Mouse (Mus musculus) skeletal muscle tissue, adult 2 months (tissue): ENCODE measurements at regions not wholly inside any gene's neighbourhood (a gene's known extent, or its start where the extent isn't known, plus 50 kb on each side); places are given as distances from the start of the nearest gene placed in this dataset.

Experiments
- DNase-seq: peaks from one replicate; pipeline ENCODE4 v3.0.0-alpha.2; 2012; ENCODE audit warnings: low read depth, low spot score

DNA sequence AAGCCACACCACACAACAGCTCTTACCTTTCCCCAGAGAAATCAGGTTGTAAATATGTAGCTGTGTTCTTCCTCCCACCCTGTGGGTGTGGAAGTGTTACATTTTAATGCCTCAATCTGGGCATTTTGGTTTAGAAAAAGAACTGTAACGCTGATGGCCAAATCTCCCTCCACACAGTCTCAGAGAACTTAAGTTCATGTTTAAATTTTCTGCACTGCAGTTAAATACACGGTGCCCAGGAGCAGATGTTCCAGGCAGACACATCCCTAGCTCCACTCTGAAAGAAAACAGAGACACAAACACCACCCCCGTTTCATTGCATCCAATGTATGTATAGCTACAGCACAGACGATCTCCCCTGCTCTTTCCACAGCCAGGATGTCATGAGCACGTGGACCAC, 206.1 kb downstream of the Tle3 start:
- no peak for DNase-seq

DNA sequence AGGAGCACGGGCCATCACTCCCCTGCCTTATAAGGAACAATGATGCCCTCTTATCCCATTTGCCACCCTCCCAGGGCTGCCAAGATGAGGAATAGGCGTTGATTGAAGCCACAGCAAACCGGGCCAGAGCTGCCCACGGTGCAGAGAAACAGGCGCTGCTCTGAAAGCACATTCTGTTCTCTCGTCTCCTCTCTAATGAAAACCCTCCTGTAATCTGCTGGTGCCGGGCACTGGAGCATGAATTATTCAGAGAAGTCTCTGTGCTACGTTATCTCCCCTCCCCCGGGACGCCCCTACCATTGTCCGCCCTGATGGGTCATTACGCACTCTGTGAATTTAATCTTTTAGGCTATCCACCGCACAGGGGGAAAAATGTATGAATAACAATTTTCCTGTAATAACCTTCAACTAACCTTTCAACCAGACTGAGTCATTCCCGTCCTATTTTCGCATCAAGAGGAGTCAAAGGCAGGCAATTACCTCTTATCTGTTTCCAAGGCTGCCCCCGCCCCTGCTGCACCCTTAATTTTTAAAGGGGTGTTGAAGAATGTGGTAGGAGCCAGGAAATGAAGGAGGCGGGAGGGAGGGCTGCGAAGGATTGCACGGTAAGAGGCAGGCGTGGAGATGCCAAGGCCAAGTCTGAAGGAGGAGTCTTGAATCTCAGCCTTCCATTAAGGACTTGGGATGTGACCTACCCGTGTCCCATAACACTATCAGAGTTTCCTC, 201.6 kb downstream of the Tle3 start:
- DNase-seq: no peak

DNA sequence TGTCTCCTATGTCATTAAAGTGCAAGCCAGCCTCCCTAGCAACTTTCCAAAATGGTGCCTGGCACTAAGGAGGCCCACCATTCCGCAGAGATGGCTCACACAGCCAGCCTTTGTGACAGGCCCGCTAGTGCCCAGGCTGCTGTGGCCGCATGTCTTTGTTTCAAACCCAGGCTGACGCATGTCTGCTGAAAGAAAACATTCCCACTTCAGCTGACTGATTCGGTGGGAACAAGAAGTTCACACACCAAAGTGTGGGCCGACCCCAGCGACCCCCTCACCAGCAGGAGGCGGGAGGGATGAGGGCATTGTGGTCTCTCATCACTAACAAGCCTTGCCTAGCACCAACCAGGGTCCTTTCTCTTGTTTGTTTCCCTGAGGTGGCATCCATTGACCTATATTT, 190.9 kb downstream of the Tle3 start:
- no peak for DNase-seq

DNA sequence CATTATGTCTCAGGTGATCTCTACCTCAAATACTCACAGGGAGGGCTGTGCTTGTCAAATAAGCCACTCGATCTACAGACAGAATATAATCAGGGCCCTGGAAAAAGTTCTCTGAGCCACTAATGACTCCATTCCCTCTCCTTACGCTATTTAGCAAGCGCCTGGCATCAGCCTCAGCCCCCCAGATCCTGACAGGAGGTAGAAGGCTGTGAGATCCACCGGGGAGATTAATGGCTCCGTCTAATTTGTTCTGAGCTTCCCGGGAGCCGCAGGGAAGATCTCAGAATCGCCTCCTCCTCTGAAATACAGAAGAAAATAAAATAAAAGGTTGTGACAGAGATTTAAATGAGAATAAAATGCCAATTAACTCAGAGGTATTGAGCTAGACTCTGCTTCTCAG, 189.4 kb downstream of the Tle3 start:
- no peak for DNase-seq

DNA sequence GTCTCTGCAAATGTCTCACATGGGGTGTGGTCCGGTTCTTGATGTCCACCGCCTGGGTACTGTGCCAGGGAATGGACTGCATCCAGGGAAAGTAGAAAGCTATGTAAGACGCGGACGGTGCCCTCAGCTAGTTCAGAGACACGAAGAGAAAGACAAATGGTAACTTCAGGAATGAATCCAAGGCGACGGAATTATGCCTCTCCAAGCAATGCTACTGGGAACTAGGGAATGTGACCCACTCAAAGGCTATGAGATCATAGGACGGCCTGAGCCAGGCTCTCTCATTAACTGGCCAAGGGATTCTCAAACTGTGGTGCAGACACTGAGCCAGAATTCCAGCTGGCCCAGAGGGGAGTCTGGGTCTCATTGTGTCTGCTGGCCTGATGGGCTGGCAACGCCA, 186.5 kb downstream of the Tle3 start:
- DNase-seq: peak; percentile 61

DNA sequence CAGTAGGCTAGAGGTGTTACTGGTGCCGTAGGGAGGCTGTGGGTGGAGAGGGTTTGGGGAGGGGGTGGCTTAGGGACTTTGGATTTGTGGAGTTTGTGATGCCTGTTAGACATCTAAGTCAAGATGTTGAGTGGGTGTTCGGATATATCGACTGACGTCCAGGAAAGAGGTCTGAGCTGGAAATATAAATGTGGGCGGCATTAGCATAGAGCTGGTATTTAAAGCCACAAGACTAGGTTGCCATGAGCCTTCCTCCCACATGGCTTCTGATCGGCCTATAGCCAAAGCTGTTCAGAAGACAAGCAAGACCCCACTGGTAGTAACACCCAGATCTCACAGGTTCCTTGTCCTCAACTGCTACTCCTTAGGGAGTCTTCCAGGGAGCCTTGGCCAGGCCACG, 184.9 kb downstream of the Tle3 start:
- DNase-seq: no peak

DNA sequence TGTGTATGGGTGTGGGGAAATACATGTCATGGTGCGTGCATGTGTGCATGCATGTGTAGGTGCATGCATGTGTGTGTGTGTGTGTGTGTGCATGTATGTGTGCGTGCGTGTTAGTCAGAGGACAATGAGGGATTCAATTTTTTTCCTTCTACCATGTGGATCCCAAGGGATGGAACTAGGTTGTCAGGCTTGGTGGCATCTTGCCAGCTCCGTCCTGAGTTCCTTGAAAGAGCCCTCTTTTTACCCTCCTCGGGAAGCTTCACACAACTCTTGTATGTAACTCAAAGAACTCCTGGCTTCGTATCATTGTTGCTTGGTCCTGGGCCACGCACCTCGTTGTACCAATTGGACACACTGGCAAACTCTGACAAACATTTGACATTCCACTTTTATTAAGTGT, 183.0 kb downstream of the Tle3 start:
- DNase-seq: no peak

DNA sequence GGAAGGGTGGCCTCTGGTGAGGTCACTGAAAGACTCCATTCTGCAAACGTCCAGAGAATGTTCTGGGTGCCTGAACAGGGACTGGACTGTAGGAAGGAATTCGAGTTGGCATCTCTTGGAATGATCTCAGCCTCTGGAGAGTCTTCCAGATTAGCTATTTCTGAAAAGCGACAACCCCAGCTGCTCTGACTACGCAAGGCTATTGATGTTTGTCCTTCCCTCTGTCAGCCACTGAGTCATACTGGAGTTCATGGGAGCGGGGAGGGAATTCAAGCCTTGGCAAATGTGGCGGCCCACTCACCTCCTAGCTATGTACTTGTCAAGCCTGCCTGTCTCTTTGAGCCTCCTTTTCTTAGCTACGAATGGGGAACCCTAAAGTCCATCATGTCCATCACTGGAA, 182.4 kb downstream of the Tle3 start:
- DNase-seq: peak; percentile 66

DNA sequence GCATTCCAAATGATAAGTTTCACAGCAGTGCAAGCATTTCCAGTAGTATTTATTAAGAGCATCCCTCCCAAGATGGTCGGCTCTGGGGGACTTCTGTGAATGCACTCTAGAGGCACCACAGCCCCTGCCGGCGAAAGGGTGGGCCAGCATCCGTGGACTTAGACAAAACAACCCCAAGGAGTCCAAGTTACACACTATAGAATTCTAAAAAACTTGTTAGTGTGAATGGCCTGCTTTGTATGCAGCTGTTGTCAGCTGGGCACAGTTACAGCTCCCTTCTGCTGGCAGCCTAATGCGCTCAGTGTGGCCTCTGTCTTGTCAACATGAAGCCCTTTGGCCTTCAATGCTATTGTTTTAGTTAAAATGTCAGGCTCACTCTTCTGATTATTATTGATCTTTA, 181.5 kb downstream of the Tle3 start:
- DNase-seq: no peak

DNA sequence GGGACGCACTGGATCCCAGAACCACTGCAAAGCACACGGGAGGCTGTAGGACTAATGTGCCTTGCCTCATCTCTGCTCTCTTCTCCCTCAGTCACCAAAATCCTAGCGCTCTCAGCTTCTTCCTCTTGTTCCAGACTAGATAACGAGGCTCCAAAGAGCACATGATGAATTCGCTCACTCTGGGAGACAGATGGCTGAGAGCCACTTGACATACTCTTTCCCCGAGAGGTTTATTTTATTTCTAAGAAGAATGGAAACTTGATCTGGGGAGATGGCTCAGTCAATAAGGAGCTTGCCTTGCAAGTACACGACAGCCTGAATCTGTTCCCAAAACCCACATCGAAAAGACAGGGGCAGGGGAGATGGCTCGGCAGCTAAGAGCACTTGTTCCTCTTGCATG, 179.2 kb downstream of the Tle3 start:
- no peak for DNase-seq

DNA sequence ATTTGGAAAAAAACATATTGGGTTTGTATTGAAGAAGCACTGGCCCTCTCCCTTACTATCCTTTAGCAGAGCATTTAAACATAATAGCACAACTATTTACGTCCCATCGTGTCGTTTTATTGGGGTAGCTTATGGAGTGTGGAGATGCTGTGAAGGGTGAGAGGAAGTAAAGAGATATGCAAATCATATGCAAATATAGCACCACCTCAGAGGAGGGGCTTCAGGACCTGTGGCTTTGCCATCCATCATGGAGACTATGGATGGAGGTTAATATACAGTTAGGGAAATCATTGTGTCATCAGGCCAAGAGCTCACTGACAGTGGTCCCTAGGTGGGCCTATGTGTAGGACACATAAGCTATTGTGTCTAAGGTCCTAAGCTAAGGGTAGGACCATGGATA, 178.2 kb downstream of the Tle3 start:
- DNase-seq: no peak

DNA sequence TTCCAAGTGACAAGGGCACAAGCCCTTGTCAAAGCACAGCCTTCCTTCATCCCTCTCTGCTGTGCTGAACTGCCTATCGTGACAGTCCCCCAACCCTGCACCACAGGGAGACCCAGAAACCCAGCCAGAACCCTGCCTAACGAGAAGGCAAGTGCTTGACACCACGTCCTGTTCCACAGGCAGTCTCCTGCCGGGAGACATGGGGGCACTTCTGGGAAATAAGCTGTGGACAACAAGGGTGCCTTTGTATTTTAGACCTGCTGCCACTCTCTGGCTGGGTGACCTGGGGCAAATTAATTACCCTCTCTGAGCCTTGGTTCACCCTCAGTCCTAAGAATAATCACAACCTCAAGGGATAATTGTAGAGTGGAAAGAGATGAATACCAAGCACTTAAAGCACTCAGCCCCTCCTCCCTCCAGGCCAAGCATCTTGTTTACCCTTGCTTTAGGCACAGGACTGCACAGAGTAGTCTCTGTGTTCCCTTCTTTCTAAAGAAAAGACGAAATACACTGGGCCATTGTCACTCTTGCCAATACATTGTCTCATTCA, 177.6 kb downstream of the Tle3 start:
- no peak for DNase-seq

DNA sequence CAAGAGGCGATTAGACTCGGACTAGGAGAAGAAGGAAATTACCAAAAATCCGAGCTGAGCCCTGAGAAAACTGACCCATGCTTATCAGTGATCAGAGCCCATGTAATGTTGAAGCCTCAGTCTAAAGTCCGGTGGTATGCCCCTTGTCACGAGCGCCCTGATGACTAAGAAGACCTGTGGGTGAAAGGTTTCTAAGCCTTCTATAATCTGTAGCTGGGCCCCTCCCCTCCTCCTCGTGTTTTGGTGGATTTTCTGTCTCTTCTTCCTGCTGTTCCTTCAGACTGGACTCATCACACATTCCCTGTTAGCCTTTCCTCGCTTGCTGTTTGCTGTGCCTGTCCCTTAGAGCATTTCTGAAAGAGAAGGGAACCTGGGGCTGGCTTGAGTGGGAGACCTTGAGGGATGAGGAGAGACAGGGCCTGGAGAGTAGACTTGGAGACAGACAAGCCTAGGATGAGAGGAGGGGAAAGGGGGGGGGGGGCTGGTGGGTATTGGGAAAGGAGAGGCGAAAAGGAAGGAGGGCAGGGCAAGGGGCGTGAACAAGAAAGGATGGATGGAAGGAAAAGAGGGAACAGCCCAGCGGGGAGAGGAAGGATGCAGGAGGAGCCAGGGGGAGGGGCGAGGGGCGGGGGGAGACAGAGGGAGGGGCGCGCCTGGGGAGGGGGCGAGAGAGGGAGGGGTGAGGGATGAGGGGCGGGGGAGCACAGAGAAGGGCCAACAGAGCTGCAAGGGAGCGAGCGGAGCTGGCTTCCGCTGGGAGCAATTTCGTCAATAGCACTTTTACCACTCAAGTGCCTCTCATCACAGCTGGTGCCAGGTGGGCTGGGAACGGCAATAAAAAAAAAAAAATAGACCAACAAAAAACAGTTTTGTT, 165.4 kb downstream of the Tle3 start:
- no peak for DNase-seq

DNA sequence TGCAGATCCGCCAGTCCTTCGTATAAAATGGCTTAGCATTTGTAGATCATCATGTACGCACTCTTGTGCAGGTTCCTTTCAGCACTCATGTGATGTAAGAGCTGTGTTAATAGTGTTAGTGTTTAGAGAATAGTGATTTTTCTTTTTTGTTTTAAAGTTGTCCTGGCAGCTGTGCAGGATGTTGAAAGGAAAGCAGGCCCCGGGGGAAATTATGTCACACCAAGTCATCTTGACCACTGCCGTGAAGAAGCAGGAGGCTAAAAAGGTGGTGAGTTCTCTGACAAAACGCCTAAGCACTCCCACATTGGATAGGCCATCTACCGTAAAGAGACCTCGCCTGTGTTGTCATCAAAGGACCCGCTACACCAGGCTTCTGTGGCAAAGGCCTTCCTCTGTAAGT, 161.1 kb downstream of the Tle3 start:
- DNase-seq: peak; percentile 19

DNA sequence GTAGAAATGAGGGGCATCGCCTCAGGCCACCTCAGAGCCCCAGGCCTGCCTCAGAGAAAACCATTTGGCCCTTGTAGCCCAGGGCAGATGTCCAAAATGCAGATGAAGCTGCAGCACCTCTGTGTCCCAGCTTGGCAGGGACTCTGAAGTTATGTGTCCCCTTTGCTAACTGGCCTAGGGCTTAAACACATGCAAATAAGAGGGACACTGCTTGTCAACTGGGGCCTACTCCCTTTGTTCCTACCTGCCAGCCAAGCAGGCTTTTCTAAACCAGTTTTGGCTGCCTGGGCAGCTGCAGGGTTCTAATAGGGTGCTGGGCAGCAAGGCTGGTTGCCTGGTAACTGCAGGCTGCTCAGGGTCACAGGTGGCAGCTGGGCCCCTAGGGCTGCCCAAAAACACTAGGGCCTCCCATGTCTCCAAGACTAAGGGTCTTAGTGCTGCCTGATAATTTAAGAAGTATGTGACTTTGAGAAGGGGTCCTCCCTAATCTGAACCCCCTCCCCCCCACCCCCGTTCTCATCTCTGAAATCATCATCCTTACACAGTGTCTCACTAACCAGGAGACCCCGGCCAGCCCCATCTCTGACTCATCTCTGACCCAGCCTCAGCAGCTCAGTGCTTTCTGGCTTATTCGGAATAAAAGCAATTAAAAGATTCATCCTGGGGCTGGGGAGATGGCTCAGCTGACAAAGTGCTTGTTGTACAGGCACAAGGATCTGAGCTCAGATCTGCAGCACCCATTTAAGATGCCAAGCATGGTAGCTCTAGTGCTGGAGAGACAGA, 158.3 kb downstream of the Tle3 start:
- no peak for DNase-seq

DNA sequence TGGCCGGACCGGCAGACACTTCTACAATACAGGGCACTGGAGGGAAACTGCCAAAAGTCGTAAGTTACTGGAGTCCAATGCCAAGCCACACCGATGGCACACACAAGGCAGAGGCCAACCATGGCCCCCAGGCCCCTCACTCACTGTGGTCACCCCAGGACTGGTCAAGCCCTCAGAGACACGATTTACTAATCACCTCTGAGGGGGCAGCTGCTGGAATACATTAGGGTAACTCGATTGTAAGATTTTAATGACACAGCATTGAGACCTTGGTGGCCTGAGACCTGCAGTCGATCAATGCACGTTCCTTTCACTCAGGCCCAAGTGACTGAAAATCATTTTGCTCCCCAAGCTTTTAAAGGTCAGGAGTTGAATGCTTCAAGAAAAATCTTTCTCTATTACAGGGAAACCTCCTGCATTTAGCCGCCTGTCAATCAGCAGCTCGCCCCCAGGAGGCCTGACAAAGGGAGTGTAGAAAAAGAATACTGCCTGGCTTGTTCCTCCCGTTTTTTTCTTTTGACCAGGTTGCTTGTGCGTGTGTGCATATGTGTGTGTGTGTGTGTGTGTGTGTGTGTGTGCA, 156.2 kb downstream of the Tle3 start:
- DNase-seq: no peak

DNA sequence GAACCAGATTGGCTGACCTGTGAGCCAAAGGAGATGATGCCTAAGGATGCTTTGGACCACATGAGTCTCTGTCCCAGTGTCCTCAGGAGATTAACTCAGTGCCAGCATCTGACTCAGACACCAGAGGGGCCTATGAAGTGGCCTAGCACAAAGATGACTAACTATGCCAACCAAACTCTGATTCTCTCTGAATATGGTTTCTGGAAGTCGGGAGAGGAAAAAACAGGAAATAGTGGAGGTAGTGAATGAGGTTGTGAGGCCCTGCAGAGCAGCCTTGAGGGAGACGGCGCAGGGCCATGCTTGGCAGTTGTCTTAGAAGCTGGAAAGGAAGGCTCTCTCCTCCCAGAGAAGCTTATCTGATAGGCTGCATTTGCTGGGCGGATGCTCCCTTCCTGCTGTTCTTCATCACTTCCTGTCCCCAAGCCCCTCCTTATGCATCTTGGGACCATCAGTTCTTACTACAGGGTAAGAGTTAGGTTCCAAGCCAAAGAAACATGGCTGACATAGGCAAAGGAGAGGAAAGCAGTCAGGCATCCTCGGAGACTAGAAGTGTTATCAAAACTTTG, 155.4 kb downstream of the Tle3 start:
- DNase-seq: no peak

DNA sequence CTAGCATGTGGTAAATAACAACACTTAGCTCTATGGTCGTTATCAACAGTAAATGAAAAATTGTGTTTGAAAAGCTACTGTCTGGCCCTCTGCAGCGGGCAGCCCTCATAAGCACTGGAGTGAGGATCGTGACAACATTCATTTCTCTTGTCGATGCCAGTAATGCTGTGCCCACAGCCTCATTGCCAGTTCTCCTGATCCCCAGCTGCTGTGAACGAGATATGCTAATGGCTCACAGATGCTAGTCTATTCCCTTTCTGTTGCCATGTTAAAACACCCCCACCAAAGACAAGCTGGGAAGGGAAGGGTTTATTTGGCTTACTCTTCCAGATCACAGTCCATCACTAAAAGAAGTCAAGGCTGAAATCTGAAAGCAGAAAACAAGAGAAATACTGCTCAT, 148.0 kb downstream of the Tle3 start:
- no peak for DNase-seq

DNA sequence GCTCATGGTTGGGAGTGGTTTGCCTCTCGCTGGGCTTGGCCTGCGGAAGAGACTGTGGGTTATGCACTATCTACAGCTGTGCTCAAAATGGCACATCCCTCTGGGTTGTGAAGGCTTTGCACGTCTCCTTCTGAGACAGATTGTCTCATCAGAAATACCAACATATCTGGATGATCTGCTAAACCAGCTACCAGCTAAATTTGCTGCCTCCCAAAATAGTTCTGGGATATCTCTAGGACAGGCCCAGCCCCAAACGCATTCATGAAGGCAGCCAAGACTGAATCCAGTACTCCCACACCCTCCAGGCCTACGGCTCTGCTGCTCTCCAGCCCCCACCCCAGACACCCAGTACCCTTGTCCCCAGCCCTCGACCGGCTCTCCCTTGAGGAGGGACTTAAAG, 145.7 kb downstream of the Tle3 start:
- no peak for DNase-seq

DNA sequence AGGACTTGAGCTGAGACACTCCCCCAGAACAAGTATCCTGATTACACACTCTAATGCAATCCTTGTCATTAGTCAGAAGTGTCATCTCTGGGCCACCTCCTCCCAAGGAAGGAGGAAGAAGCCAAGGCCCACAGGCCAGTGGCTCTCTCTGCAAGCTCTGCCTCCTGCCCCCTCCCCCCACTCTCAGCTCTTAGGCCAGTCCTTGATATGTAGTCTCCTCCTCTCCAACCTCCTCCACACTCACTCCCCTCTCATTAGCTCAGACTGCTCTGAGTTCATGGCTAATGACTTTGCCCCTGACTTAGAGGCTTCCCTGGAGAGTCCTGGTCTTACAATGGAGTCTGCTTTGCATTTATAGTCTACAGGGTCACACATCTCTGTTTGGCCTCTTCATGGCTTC, 139.3 kb downstream of the Tle3 start:
- DNase-seq: no peak

DNA sequence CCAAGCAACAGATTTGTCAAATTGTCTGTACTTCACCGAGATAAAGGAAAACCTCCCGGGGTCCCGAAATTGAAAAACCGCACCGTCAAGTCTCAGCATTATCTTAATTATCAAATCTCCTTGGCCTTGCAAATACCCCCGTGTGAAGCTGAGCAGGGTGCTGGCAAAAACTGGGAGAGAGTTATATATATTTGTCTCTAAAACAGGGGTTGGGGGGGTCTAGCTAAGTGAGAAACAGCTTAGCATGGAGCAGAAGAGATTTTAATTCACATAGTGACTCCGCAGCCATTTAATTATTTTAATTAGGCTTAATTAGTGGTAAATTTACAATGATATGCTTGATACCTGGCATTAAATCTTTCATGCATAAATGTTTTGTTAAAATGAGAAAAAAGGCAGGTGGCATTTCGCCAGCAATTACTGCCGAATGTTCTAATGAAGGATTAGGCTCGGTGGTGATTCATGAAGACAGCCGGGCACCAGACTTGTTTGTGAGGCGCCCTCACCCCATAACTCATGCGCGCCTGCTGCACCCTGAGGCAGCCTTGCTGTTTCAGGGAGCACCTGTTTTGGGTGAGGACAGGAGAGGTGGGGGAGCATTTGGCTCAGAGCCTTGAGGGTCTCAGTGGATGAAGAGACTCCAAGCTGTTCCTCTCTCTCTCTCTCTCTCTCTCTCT, 138.2 kb downstream of the Tle3 start:
- DNase-seq: no peak
